Mouse (Mus musculus) cortical plate, adult 2 months (tissue): Measurements from ENCODE around the gene Trim43b. TPM values are rescaled to one million over a fixed set of nuclear protein-coding genes. Genes with fewer than 3 reads are reported as not detected.
"Not testable (repeated sequence)": the region's sequence is repeated elsewhere in the genome, so short reads cannot be mapped to it uniquely, and the experiment has no call there.

Experiments
- H3K27ac ChIP-seq: fragments of 200-500 bp; 2 replicates; pipeline ENCODE4 v1.5.1; 2012; ENCODE audit warnings: low read length, control low read depth, inconsistent platforms; ENCODE audit not compliant: insufficient read depth
- H3K4me1 ChIP-seq: fragments of 200-500 bp; 2 replicates; pipeline ENCODE4 v1.6.1; 2011; ENCODE audit warnings: low read length; ENCODE audit not compliant: control insufficient read depth, insufficient read depth
- H3K4me3 ChIP-seq: fragments of 200-500 bp; 2 replicates; pipeline ENCODE4 v1.5.1; 2011; ENCODE audit warnings: mild to moderate bottlenecking, low read length, control low read depth; ENCODE audit not compliant: insufficient read depth
- polyA plus RNA-seq: library from polyadenylated mRNA; depleted of rRNA; stranded (reverse); fragments of >200 nt; gene quantifications from 2 replicates; pipeline ENCODE4 v1.2.3, GENCODE M21; 2012; rRNA removed

The Trim43b gene
- polyA plus RNA-seq, result not detected in 2 replicates

DNA sequence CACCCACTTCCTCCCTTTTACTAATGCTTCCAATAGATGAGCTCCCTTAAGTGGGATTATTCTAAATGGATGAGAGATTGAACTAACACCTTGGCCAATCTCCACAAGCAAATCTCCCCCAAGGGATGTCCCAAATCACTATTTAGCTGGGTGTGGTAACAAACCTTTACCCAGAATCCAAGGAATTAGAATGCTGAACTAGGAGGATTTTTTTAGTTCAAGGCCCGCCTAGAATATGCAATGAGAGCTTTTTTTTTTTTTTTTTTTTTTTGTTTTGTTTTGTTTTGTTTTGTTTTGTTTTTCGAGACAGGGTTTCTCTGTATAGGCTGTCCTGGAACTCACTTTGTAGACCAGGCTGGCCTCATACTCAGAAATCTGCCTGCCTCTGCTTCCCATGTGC is at the start of gene Trim43b:
Trim43b (minus strand) TSS at position 101 of the 400 bp plus-strand sequence.
- H3K4me3 ChIP-seq, H3K4me1 ChIP-seq, H3K27ac ChIP-seq: not testable (repeated sequence)

GRCm38 (mm10) chr9:89104576-89104975 is 11.9 kb upstream of the Trim43b start:
- not testable (repeated sequence) for H3K4me3 ChIP-seq, H3K27ac ChIP-seq, H3K4me1 ChIP-seq

DNA sequence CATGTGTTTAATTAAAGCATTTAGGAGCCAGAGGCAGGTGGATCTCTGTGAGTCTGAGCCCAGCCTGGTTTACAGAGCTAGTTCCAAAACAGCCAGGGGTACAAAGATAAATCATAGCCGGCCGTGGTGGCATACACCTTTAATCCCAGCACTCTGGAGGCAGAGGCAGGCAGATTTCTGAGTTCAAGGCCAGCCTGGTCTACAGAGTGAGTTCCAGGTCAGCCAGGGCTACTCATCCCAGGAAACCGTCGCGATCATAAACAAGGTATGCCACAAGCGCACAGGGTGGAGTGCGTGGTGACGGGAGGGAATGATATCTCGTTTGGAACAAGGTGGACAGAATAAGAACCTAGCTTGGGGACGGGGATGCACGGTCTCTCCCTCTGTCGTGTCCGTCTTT is 5.9 kb downstream of the Trim43b start:
- not testable (repeated sequence) for H3K4me3 ChIP-seq, H3K4me1 ChIP-seq

DNA sequence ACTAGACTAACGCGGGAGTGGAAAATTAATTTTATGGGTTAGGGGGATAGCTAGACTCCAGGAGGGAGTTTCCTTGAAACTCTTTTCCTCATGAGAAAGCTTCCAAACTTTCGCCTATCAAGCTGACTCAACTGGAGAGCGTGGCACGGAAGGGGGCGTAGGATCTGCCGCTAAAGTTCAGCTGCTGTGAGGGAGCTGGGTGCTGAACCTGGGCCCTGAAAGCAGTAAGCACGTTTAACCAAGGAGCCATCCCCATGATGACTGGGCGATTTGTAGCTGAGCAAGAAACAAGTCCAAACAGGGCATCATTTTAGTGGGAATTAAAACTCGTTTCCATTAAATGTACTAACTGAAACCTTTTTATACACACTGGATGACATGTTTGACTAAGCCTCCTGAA is 13.0 kb downstream of the Trim43b start:
- not testable (repeated sequence) for H3K4me1 ChIP-seq, H3K4me3 ChIP-seq, H3K27ac ChIP-seq

More for the DNA sequence above, 5.9 kb downstream of the Trim43b start:
- H3K27ac ChIP-seq, result not testable (repeated sequence)

DNA sequence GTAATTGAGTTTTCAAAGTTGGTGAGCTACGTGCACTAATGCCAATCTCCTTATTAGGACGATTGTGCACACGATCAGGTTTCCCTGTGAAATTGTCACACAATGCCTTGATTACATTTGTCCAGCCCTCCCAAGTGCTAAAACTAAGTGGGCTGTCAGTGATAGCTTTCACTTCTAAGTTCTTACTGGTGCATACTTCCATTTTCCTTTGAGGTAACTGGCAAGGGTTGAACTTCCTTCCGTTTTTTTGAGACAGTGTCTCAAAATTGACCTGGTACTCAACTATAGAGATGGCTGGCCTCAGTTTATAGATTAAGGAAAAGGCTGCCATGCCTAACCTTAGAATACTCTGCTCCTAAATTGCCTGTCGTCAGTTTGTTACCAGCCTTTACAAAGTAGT is 16.1 kb downstream of the Trim43b start:
- H3K27ac ChIP-seq, H3K4me3 ChIP-seq, H3K4me1 ChIP-seq: not testable (repeated sequence)

- H3K4me3 ChIP-seq, H3K27ac ChIP-seq, H3K4me1 ChIP-seq: not testable (repeated sequence)
Observed at GRCm38 (mm10) chr9:89067143-89067501, 25.5 kb downstream of the Trim43b start.

- not testable (repeated sequence) for H3K4me1 ChIP-seq, H3K4me3 ChIP-seq, H3K27ac ChIP-seq
Observed at GRCm38 (mm10) chr9:89066378-89067142, 26.1 kb downstream of the Trim43b start.

Other genes starting within 250 kb of the Trim43b start
- gene Bcl2a1a, start 135.9 kb downstream of the Trim43b start, polyA plus RNA-seq, result 0.67 and 0.72 TPM in 2 replicates
- gene Bcl2a1b, start 106.4 kb upstream of the Trim43b start, polyA plus RNA-seq, result 2.7 and 3.0 TPM in 2 replicates
- not detected in 2 replicates for gene Gm29094, start 106.5 kb upstream of the Trim43b start, polyA plus RNA-seq
- gene Mthfs, start 117.8 kb upstream of the Trim43b start, polyA plus RNA-seq, result 10.6 and 14.3 TPM in 2 replicates